Mouse (Mus musculus) adrenal gland, postnatal 25 days (tissue): ENCODE results near the gene Tmem179b. TPM values are rescaled to one million over a fixed set of nuclear protein-coding genes. Genes with fewer than 3 reads are reported as not detected.

Source experiments
- DNase-seq: peaks from one replicate; pipeline ENCODE4 v3.0.0; 2021; ENCODE audit warnings: mixed read lengths
- long read RNA-seq: library from polyadenylated mRNA; stranded (forward); transcript quantifications from one replicate; pipeline ENCODE4 v2.0.0, GENCODE M21; 2021
- total RNA-seq: library from RNA; stranded (reverse); gene quantifications from 2 replicates; pipeline ENCODE4 v1.2.3, GENCODE M21; 2021

Gene Tmem179b
- 56.4 and 75.9 TPM in 2 replicates for total RNA-seq
- long read RNA-seq, transcript Tmem179b-201 (5 exons, 818 nt) = major isoform, 19 of 45 reads
- long read RNA-seq, transcript Tmem179b-203 (5 exons, 775 nt) = minor isoform, 8 of 45 reads
- long read RNA-seq, partial matches to known transcripts = 7 of 45 reads
- long read RNA-seq, other reads (novel, unspliced or antisense) = 11 of 45 reads

DNA sequence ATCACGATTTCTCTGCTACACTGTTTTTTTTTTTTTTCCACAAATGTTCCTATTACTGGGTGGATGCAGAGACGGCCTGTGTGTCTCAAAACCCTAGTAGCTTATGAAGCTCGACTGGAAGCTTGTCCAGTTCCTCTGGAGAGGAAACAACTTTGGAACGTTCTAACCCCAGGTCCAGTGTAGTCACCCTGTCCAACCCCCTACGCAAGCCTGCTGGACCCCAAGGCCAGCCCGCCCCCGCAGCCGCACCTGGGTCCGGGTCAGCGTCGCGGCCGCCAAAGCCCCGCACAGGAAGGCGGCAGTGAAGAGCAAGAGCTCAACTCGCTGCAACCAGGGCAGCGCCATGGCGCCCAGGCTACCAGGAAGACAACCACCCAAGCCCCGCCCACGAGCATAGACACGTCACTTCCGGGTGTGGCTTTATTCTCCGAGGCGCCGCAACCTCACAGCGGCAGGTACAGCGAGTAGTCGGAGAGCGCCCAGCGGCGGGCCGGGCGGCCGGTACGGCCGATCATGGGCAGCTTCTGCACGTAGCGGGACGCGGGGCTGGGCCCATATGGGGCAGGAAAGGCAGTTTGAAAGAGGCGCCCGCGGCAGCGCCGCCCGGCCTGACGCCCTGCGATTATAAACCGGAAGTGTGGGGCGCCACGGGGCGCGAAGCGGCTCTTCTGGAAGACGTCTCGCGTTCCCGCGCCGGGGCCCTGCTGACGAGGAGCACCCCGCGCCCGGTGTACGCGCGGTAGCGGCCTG, at the start of gene Tmem179b:
Gene Tmem179b (minus strand): TSS at position 382 of the 750 bp plus-strand sequence.
- DNase-seq = peak; percentile 95

DNA sequence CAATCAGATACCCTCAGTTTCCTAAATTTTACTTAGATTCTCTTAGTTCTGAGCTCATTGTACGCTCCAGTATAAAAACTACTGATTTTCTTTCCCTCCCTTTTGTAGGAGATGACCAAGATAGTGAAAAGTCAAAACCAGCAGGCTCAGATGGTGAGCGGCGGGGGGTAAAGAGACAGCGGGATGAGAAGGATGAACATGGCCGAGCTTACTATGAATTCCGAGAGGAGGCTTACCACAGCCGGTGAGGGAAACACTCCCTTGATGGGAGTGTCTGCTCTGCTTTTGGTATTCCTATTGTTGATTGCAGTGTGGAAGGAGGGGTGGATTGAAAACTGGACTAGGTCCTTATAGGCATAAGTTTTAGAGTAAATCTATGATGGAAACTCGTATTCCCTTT, 48.4 kb upstream of the Tmem179b start:
- no peak for DNase-seq

DNA sequence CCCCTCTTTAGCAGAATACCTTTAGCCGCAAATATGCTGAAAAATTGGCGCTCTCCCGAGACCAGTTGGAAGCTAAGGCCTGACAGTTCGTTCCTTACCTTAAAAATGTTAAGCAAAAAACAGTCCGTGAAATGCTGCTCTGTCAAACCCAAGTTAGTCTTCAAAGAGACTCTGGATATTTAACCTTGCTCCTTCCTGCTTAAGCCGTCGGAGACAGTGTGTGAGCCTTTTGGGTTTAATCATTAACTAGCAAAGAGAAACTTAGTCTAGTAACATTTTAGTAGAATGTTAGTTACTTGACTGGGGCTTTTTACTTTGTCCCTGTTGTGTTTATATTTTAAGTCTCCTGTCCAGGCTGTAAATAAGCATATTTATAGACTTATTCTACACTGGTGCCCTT, 46.9 kb upstream of the Tmem179b start:
- no peak for DNase-seq

DNA sequence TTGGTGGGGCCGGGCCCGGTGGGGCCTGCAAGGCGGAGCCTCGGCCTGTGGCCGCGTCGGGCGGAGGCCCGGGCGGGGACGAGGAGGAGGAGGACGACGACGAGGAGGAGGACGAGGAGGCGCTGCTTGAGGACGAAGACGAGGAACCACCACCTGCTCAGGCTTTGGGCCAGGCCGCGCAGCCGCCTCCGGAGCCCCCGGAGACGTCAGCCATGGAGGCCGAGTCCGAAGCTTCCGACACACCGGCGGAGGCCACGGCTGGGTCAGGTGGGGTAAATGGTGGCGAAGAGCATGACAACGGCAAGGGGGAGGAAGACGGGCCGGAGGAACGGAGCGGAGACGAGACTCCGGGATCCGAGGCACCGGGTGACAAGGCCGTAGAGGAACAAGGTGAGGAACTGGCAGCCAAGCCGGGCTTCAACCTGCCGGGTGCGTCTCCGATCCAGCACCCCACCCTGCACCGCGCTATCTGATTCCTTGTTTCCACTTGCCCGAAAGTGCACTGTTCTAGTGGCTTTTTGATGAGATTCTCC, 46.2 kb upstream of the Tmem179b start:
- no peak for DNase-seq

DNA sequence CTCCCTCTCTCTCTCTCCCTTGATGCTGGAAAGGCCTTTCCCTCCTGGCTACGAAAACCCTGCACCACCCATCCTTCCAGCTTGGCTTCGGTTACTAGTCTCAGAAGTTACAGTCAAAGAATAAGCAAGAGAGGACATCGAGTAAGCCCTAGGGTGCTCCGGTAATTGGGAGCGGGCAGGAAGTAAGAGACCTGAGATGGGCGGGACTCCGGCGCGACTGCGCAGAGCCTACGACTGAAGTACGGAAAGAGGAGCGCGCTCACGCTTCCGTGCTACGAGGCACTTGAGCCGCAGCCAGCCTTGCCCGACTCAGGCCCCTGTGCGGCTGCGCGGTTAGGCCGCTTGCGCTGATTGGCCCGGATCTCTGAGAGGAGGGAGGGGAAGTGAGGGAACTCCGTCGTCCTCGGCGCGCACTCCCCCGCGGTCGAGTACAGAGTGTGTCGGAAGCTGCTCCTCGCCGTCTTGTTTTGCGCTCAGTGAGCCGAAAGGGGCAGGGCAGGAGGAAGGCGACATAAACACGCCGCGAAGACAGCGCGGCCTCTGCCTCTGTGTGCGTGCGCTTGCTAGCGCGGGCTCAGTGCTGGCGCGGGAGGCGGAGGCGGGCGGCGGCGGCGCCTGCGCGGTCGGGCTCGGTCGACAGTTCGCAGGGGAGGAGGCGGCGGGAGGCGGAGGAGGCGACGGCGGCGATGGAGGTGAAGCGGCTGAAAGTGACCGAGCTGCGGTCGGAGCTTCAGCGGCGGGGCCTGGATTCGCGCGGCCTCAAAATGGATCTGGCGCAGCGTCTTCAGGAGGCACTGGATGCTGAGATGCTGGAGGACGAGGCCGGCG, 45.5 kb upstream of the Tmem179b start, which contains the start of gene Hnrnpul2:
Gene Hnrnpul2 (plus strand): TSS at position 415 of the 828 bp plus-strand sequence.
- DNase-seq = peak; percentile 99

DNA sequence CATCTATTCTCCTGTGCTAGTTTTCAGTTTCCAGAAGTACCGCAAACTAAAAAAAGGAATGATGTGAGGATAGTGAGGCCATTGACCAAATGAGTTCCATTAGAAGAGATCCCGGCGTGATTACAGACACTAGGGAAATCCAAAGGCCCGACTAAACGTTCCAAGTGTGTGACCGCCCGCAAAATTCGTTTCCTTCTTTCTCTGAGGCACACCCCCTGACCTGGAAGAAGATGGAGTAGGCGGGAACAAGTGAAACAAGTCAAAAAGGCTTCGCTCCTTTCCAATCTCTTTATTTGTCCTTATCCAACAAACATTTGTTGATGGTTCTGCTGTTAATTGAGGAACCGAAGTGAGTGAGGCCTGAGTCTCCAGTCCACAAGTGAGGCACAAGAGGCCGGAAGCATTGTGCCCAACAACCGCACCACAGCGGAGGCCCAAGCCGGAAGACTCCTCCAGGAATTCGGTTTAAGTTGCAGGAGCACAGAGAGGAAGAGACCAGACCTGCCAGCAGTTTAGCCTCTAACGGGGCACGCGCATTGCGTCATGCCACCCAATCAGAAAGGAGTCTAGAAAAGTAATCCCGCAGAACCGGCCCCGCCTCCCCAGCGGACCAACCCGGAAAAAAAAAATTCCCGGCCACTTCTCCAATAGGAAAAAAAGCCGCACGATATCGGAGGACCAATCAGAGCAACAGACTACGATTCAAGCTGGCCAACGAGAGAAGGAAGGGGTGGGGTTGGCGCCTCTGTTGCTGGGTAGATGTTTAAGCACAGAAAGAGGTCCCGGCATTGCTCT, 44.7 kb upstream of the Tmem179b start, which contains the start of gene Ttc9c:
Gene Ttc9c (minus strand): TSS at position 533 of the 795 bp plus-strand sequence.
- DNase-seq = peak; percentile 94

DNA sequence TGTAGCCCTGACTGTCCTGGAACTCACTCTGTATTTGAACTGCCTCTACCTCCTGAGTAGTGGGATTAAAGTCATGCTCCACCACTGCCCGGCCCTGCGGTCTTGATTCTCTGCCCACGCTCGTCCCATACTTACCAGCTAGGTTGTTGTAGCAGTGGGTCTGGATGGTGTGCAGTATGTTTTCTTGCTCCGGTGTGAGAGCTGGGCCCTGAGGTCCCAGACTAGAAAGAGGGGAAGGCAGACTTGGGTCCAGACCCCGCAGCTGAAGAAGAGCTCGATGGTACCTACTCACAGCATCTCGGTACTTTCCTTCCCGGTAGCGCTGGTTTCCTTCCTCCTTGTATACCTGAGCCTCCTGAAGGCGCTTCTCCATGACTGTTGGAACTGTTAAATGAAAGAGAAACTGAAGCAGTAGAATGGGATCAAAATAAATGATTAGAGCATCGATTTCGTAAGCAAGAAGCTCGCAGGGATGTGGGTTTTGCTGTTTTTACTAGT, 44.1 kb upstream of the Tmem179b start:
- DNase-seq = no peak

DNA sequence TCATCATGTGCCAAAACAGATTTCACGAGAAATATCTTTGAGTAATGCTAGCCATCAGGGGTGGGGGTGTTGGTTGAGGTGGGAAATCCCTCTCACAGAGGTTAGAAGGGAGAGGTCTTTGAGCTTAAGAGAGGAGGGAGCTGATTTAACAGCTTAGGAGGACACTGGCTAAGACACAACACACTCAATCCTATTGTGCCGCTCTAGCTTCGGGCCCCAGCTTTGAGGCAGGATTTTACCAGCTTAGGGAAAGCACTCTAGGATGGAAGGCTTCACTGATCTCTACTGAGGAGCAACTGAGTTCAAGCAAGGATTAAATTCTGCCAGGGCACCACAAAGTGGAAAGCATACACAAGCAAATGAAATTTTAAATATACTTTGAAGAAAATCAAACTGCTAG, 42.7 kb upstream of the Tmem179b start:
- no peak for DNase-seq

DNA sequence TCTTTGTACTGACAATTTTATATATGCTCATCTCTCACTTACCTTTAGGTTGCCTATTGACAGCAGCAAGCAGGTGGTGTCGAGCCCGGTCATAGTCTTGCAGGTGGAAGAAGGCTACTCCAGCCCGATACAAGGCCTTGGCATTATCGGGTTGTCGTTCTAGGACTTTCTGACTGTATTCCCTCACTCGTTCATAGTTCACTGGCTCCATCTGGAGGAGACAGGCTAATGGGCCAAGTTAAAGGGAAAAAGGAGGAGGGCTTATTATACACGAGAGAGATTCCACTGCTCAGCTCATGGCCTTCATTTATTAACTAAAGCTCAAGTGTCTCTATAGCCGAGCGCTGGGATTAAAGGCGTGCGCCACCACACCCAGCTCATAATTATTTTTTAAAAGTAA, 41.5 kb upstream of the Tmem179b start:
- no peak for DNase-seq

DNA sequence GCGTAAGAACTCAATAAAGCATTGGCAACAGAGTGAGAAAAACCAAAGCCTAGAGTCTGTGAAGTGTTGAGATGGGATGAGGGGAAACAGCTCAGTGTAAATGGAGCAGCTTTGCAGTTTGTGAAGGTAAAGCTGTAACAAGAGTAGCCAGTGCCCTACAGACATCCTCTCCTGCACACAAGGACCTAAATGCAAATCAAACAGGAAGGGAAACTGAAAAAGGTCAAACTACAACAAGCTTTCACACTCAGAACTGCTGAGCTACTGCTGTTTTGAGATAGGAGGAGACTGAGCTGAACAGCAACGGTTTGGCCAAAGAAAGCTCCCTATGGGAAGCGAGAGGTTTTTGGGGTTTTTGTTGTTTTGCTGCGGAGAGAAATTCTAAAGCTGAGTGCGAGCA, 32.5 kb upstream of the Tmem179b start:
- no peak for DNase-seq

DNA sequence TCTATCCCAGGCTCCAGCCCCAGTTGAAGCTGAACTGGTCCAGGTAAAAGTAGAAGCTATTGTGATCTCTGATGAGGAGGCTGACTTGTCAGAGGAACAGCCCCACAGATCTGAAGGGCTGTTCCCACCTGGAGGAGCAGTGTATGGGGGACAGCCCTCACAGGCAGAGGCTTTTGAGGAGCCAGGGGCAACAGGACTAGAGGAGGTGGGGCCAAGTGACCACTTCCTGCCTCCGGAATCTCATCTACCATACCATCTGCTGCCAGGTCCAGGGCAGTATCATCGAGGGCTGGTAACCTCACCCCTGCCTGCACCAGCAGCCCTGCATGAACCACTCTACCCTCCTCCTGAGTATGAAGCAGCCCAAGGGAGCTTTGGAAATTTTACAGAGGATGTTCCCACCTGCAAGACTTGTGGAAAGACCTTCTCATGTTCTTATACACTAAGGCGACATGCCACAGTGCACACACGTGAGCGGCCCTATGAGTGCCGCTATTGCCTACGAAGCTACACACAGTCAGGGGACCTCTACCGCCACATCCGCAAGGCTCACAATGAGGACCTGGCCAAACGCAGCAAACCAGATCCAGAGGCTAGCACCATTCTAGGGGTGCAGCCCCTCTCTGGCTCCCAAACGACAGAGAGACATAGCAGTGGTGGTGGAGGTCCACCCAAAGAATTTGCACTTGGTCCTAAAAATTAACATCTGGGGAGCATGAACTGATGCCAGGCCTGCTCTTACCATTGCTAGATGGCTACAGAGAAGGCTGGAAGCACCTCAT, 29.8 kb upstream of the Tmem179b start:
- no peak for DNase-seq

DNA sequence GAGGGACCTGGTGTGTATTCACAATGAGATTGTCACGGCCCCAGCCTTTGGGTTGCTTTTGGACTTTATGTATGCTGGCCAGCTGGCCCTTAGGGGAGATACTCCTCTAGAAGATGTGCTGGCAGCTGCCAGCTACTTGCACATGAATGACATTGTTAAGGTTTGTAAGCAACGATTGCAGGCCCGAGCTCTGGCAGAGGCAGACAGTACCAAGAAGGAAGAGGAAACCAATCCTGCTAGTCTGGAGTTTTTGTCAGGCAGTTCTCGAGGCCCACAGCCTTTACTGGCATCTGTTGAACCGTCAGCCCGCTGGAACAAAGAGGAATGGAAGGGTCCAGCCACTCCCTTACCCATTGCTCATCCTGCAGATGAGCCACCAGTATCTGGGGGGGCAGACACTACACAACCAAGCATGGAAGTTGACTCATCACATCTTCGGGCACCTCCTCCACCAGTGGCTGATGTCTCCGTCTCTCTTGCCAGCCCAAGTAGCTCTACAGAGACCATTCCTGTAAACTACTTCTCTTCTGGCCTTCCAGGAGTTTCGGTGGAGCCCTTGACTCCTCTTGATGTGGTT, 29.0 kb upstream of the Tmem179b start:
- no peak for DNase-seq

DNA sequence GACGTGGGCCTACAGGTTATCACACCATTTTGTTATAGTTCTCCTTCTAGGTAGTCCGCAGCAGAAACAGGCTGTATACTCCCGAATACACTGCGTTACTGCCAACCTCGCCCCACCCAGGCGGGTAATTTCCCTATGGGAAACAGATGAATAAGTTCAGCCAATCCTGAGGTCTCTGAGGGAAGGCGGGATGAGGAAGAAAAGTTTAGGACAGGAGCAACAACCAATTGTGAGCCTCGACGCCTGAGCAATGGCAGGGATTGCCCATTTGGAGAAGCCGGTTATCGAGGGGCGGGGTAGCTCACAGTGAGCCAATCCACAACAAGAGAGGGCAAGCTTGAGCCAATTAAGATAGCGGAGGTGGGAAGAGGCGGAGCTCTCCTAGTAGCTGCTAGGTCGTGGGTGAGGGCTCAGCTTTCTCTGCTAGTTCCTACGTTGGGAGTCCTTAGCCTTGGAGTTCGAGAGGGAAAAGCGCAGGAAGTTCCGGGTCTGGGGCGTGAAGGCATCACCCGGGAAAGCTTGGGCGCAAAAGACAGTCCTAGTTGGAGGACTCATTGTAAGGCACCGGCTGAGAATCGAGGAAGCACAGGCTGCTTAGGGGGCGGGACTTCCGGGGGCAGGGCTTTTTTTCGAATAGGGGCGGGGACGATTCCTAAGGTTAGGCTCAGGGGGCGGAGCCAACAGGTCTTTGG, 28.0 kb upstream of the Tmem179b start, which contains the start of gene Zbtb3:
Gene Zbtb3 (plus strand): TSS at position 426 of the 692 bp plus-strand sequence.
- peak; percentile 86 for DNase-seq

DNA sequence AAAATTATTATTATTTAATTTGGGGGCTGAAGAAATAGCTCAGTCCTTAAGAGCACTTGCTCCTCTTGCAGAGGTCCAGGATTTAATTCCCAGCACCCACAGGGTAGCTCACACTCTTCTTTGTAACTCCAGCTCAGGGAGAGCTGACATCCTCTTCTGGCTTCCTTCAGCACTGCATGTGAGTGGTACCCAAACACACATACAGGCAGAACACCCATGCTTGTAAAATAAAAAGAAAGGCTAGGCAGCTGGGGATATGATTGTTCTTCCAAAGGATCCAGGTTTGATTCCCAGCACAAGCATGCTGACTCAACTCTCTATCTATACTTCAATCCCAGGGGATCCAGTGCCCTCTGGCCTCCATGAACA, 24.7 kb upstream of the Tmem179b start:
- DNase-seq = no peak

DNA sequence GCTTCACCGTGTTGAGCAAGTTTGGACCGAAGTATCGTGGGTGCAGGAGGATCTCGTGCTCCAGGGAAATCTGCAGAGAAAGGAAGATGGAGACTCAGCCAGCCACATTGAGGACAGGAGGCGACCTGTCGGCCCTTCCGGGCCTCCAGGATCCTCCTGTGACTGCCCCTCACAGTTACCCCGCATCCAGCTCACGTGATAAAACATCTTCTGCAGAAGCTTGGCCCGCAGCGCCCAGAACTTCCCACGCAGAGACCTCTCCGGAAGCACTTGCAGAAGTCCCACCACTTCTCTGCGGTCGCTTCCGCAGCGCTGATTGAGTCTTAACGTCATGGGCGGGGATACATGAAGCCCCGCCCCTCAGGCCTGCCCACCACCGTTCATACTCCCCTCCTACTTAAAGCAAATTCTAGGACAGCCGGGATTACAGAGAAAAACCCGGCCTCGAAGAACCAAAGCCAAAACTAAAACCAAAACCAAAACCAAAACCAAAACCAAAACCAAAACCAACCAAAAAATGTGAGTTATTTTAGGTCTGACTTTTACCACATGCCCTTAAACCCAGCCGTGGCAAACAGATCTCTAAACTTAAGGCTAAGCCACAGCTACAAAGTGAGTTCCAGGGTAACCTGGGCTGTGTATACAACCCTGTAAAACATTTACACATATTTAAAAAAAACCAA, 24.1 kb upstream of the Tmem179b start, which contains the start of gene Polr2g:
Gene Polr2g (minus strand): TSS at position 314 of the 683 bp plus-strand sequence.
- peak; percentile 89 for DNase-seq

DNA sequence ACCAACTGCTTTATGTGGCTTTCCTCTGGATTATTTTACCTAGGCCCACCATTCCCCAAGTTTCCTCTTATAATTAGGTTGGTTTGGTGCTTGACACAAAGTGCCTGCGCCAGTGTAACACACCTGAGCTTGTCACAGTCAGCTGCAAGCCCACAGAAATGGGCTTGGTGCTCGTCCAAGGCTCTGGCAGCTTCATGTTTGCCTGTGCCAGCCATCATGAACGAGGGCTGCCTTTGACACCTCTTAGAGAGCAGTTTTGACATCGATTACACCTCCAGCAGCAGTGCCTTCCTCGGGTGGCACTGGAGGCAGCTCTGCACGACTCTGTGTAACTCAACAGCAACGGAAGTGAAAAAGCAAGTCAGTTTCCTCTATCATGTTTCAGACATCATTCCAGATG, 15.9 kb upstream of the Tmem179b start:
- DNase-seq = no peak

DNA sequence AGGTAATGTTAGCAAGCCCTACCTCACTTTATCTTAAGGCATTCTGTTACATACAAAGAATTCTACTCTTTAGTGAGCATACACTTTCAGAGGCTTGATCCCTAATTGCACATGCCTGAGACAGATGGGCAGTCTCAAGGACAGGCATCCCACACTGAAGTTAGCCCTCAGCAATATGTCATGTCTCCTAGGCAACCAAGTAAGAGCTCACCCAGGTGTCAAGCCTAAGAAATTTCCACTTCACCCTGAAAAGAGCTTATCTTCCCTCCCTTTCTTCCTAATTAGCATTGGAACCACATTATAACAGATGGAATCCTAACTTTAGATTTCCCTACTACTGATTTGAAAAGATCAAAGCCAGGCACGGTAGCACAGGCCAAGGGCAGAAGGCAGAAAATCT, 14.9 kb upstream of the Tmem179b start:
- DNase-seq = no peak

DNA sequence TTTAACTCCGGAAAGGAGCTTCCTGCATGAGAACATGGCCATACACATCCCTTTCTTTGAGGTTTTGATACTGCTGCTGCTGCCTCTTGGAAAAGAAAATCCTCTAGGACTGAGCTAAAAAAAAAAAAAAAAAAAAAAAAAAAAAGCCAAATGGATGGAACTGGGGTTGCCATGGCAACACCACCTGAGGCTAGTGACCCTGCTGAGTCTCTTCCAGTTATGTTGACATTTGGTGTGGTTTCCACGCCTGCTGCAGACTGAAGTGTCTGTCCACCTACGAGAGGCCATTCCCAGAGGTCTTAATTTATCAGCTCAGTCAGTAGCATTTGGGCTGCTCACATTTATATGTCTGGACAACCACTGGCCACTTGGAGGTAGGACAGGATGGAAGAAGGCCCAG, 14.3 kb upstream of the Tmem179b start:
- DNase-seq = no peak
